Mouse (Mus musculus) myocyte (in vitro differentiated cells): ENCODE measurements around the gene Men1.

ENCODE experiments used
- CEBPB ChIP-seq: IDR thresholded peaks from 2 replicates; pipeline ENCODE4 v1.6.1; 2011; ENCODE audit warnings: mild to moderate bottlenecking, moderate library complexity; ENCODE audit not compliant: poor library complexity, insufficient read depth, severe bottlenecking
- E2F4 ChIP-seq: IDR thresholded peaks from one replicate; pipeline ENCODE4 v1.6.1; 2011; ENCODE audit warnings: mild to moderate bottlenecking, control low read depth, moderate library complexity; ENCODE audit not compliant: insufficient read depth
- MAX ChIP-seq: IDR thresholded peaks from one replicate; pipeline ENCODE4 v1.6.1; 2011; ENCODE audit warnings: low read depth, mild to moderate bottlenecking, control low read depth
- MYOD1 ChIP-seq, 3 experiments: IDR thresholded peaks; one replicate each; pipeline ENCODE4 v1.6.1; 2011; ENCODE audit warnings: control low read depth in 2 of 3, low read depth in 2 of 3, mild to moderate bottlenecking in 2 of 3, moderate library complexity in 1 of 3; ENCODE audit not compliant: insufficient read length in 2 of 3, control insufficient read depth in 1 of 3
- MYOG ChIP-seq, 3 experiments: IDR thresholded peaks; one replicate each; pipeline ENCODE4 v1.6.1; 2011; ENCODE audit warnings: control low read depth in 2 of 3, low read depth in 2 of 3, mild to moderate bottlenecking in 2 of 3; ENCODE audit not compliant: insufficient read length in 2 of 3, control insufficient read depth in 1 of 3, insufficient read depth in 1 of 3
- POLR2A ChIP-seq: IDR thresholded peaks from one replicate; pipeline ENCODE4 v1.6.1; 2011; ENCODE audit warnings: low read depth, mild to moderate bottlenecking, control low read depth, moderate library complexity; ENCODE audit not compliant: insufficient read length
- POLR2AphosphoS2 ChIP-seq: IDR thresholded peaks from one replicate; pipeline ENCODE4 v1.6.1; 2011; ENCODE audit warnings: low read depth, control low read depth; ENCODE audit not compliant: insufficient read length
- REST ChIP-seq: IDR thresholded peaks from one replicate; pipeline ENCODE4 v1.6.1; 2011; ENCODE audit warnings: mild to moderate bottlenecking, control low read depth, moderate library complexity; ENCODE audit not compliant: insufficient read depth, insufficient read length
- SRF ChIP-seq: IDR thresholded peaks from one replicate; pipeline ENCODE4 v1.6.1; 2011; ENCODE audit warnings: low read depth; ENCODE audit not compliant: control insufficient read depth, insufficient read length
- TCF12 ChIP-seq: IDR thresholded peaks from one replicate; pipeline ENCODE4 v1.6.1; 2011; ENCODE audit warnings: mild to moderate bottlenecking, control low read depth; ENCODE audit not compliant: poor library complexity, insufficient read depth, severe bottlenecking
- USF1 ChIP-seq: IDR thresholded peaks from one replicate; pipeline ENCODE4 v1.6.1; 2011; ENCODE audit warnings: low read depth, mild to moderate bottlenecking, control low read depth, moderate library complexity

DNA sequence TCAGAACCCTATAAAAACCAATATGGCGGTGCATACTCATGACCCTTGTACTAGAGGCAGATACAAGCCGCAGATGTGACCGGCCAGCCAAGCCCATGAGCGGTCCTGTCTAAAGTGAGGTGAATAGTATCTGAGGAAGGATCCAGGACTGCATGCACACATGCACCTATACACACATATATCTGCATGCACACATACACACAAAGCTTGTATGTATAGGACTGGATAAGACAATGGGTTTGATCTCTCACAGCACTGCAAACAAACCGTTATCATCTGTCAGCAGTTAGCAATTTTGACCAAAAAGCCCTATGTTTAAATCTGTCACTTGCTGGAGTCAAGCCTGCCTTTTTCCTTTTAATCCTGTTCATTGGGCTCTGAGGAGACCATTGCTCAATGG is 32.7 kb upstream of the Men1 start:
- TF ChIP-seq MYOG (IDR thresholded peaks at IDR 0.05; ENCODE audit: control insufficient read depth in 1 of 3, insufficient read depth in 1 of 3, insufficient read length in 2 of 3, low read depth in 2 of 3) (no peak), POLR2A (no peak), POLR2AphosphoS2 (peak; percentile 76), USF1 (no peak), REST (no peak), CEBPB (no peak), TCF12 (no peak), E2F4 (no peak), SRF (no peak), MAX (no peak), MYOD1 (IDR thresholded peaks at IDR 0.05; ENCODE audit: control insufficient read depth in 1 of 3, insufficient read length in 2 of 3, low read depth in 2 of 3) (no peak)
